ENCODE assay signal across 8 mouse cellular contexts in genomic region chr7:132325549-132326331, GRCm38 (mm10). TPM values are rescaled to one million over a fixed set of nuclear protein-coding genes. Genes with fewer than 3 reads are reported as not detected.
DNase-seq lines count a peak whose midpoint lies in the region; ATAC-seq and TF ChIP-seq lines count a peak whose summit lies in the region.

No protein-coding gene starts in this region.

- peaks cover 8% of the 10 kb centered on the region; the same call in 1 of the 2 replicates for H3K4me1 ChIP-seq in lung, postnatal 0 days (ENCODE audit: insufficient read depth, low read depth, low read length)

- ATAC-seq in lung, postnatal 0 days: peak; percentile 27; the same call in 1 of the 2 replicates

- no peak overlapping the region for H3K4me3 ChIP-seq in lung, postnatal 0 days (ENCODE audit: low read depth, low read length)
- H3K4me3 ChIP-seq in left cerebral cortex, adult 2 months: no peak overlapping the region

- intact Hi-C loops in heart, postnatal 25 days (cut with DNase I): no loop called here
- intact Hi-C loops in left cerebral cortex, adult 2 months (cut with DNase I): no loop called here

- H3K4me2 ChIP-seq in lung, postnatal 0 days (replicated peaks; ENCODE audit: low read depth, low read length): no peak overlapping the region

- 0 out of 2 replicates have a peak, but pooled peaks have one; percentile 17 for TF ChIP-seq EP300 in lung, postnatal 0 days (IDR thresholded peaks at IDR 0.05)

- H3K9ac ChIP-seq in lung, postnatal 0 days (replicated peaks; ENCODE audit: low read depth): no peak overlapping the region

- WGBS in lung, postnatal 0 days: 10% methylated on average over 5 of the region's 5 CpGs

- H3K27ac ChIP-seq in lung, postnatal 0 days (ENCODE audit: low read length): no peak overlapping the region
- no peak overlapping the region for H3K27ac ChIP-seq in left cerebral cortex, adult 2 months

- DNase-seq in thymus, postnatal 14 days: peak; percentile 21
- DNase-seq in thymus, adult 18-20 months: no peak
- peak; percentile 71 to 75 for DNase-seq in cerebellum, adult 18-20 months
- peak; percentile 29 for DNase-seq in heart, postnatal 25 days (ENCODE audit: low spot score)
- DNase-seq in lung, postnatal 0 days (ENCODE audit: low spot score): peak; percentile 46
- DNase-seq in embryo, embryonic 10.5 days (ENCODE audit: low spot score): no peak
- DNase-seq in left cerebral cortex, adult 2 months (ENCODE audit: extremely low spot score in 1 of 2, low spot score in 2 of 2): no peak
- DNase-seq in layer of hippocampus, adult 9-11 months: no peak

- no peaks in the 10 kb centered on the region for H3K9me3 ChIP-seq in lung, postnatal 0 days (ENCODE audit: low read length)

- no peaks in the 10 kb centered on the region for H3K36me3 ChIP-seq in lung, postnatal 0 days (ENCODE audit: insufficient read depth, low read length)

- TF ChIP-seq CTCF in lung, postnatal 0 days (IDR thresholded peaks at IDR 0.05): no peak
- no peak for TF ChIP-seq CTCF in left cerebral cortex, adult 2 months (IDR thresholded peaks at IDR 0.05)

- H3K27me3 ChIP-seq in lung, postnatal 0 days (replicated peaks; ENCODE audit: insufficient read depth, low read length): no peaks in the 10 kb centered on the region

RNA-seq across cellular contexts. Expression of gene Chst15, which starts 8.7 kb away (rescaled TPM):
- total RNA-seq in heart, postnatal 25 days (2021): 1 to 10 TPM; 7.8 to 9.5 TPM
- 13.1 and 14.1 TPM in 2 replicates for polyA plus RNA-seq in lung, postnatal 0 days (2015; fragmentation: Nextera tagmentation; extraction: Ambion mirVana)
- 10 to 100 TPM; 43.0 to 44.6 TPM for total RNA-seq in left cerebral cortex, adult 2 months (2021)

Comparison
In these comparisons a context has a peak if more than half of its experiments do, and no peak if none do; other contexts are left out.
1. DNase-seq: peak in thymus, postnatal 14 days (single experiment), cerebellum, adult 18-20 months (2 of 2), heart, postnatal 25 days (single experiment) and lung, postnatal 0 days (single experiment); none in thymus, adult 18-20 months (0 of 2), embryo, embryonic 10.5 days (single experiment), left cerebral cortex, adult 2 months (0 of 2) and layer of hippocampus, adult 9-11 months (single experiment).
2. RNA of gene Chst15, which starts 8.7 kb away (total RNA-seq): 43.0 to 44.6 TPM in left cerebral cortex, adult 2 months; 7.8 to 9.5 TPM in heart, postnatal 25 days; every median in the first group is over 4 times any median in the second.